ENCODE assay signal across 9 mouse cellular contexts in the genomic region with DNA sequence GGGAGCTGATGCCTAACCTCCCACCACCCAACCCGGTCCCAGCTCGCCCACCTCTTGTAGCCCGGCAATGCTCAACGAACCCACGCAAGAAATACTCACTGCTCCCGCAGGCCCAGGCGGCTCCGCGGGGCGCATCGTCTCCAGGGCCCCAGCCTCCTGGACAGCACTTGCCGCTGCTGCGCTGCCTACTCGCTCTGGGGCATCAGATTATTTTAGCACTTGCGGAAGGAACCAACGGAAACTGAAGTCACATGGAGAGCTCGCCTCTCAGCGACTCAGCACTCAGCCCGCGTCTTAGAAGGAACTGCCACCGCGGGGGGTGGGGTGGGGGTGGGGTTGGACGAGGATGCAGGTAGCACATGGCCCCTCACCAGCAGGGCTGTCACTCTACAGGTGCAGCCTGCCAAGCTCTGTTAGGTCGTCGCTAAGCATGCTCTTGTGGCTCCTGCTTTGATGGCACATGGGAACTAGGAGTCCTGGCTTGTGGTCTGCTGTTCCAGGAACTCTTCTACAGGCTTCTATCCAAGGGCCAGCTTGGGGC. TPM values are rescaled to one million over a fixed set of nuclear protein-coding genes. Genes with fewer than 3 reads are reported as not detected.
DNase-seq lines count a peak whose midpoint lies in the region; ATAC-seq lines count a peak whose summit lies in the region.
"Had no signal": no experiment of that assay in that cellular context is flagged by ENCODE, and none has a peak within 500 bp of the region (broad histone marks: within the 10 kb centered on the region; RNA-seq: fewer than 3 reads in every experiment).

A gene (minus strand): TSS at position 314 of the 541 bp plus-strand sequence.

- H3K4me1 ChIP-seq in limb, embryonic 13.5 days: peaks cover 8% of the 10 kb centered on the region
- H3K4me1 ChIP-seq in midbrain, embryonic 13.5 days (replicated peaks): peaks cover 10% of the 10 kb centered on the region

- peak within 1 kb of the TSS; percentile 49 for H3K4me3 ChIP-seq in limb, embryonic 13.5 days
- H3K4me3 ChIP-seq in midbrain, embryonic 13.5 days (replicated peaks): peak within 1 kb of the TSS; percentile 35

- WGBS in limb, embryonic 13.5 days: 3% methylated on average over 25 of the region's 25 CpGs
- WGBS in midbrain, embryonic 13.5 days: 4% methylated on average over 25 of the region's 25 CpGs

- peak; percentile 54 for DNase-seq in gastrocnemius, postnatal 25 days
- no peak for DNase-seq in gastrocnemius, adult 8-10 months (ENCODE audit: low spot score in 2 of 2)
- peak; percentile 83 for DNase-seq in cerebellum, adult 9-11 months
- DNase-seq in frontal cortex, postnatal 10 days (ENCODE audit: low spot score in 2 of 2): peak; percentile 42 to 44
- DNase-seq in induced T-regulatory cell, adult 2 months (ENCODE audit: low read depth): peak; percentile 92
- DNase-seq in spleen, postnatal 14 days (ENCODE audit: low spot score in 2 of 2): peak; percentile 61 to 64

- no peak within 1 kb of the TSS for H3K27ac ChIP-seq in limb, embryonic 13.5 days
- H3K27ac ChIP-seq in midbrain, embryonic 13.5 days: no peak within 1 kb of the TSS

- H3K9me3 ChIP-seq in limb, embryonic 13.5 days: no peaks in the 10 kb centered on the region
- no peaks in the 10 kb centered on the region for H3K9me3 ChIP-seq in midbrain, embryonic 13.5 days

- peak; percentile 36; the same call in 1 of the 2 replicates for ATAC-seq in limb, embryonic 13.5 days (ENCODE audit: low FRiP score, low read depth)
- no peak for ATAC-seq in midbrain, embryonic 13.5 days
- ATAC-seq: Patski had no signal

- H3K9ac ChIP-seq in limb, embryonic 13.5 days: peak within 1 kb of the TSS; percentile 70
- peak within 1 kb of the TSS; percentile 44; the same call in 1 of the 2 replicates for H3K9ac ChIP-seq in midbrain, embryonic 13.5 days (replicated peaks)

- H3K27me3 ChIP-seq in limb, embryonic 13.5 days: peaks cover 13% of the 10 kb centered on the region
- peaks cover 11% of the 10 kb centered on the region; the same call in 1 of the 2 replicates for H3K27me3 ChIP-seq in midbrain, embryonic 13.5 days

- no peaks in the 10 kb centered on the region for H3K36me3 ChIP-seq in limb, embryonic 13.5 days
- H3K36me3 ChIP-seq in midbrain, embryonic 13.5 days: no peaks in the 10 kb centered on the region

- H3K4me2 ChIP-seq in limb, embryonic 13.5 days (replicated peaks): peak within 1 kb of the TSS; percentile 88
- peak within 1 kb of the TSS; percentile 65 for H3K4me2 ChIP-seq in midbrain, embryonic 13.5 days (replicated peaks)

RNA-seq across cellular contexts. Expression of the gene that starts here (rescaled TPM):
- 1 to 10 TPM; 1.9 to 2.5 TPM for total RNA-seq in gastrocnemius, postnatal 25 days (2021)
- total RNA-seq in gastrocnemius, adult 8-10 months (2022): 1 to 10 TPM in 2 of 4 experiments, under 1 TPM in 2; 0.56 to 1.7 (median 1.2) TPM
- polyA plus RNA-seq in limb, embryonic 13.5 days (2015; fragmentation: Nextera tagmentation; extraction: Ambion mirVana): 12.3 and 14.3 TPM in 2 replicates
- 5.9 and 7.1 TPM in 2 replicates for polyA plus RNA-seq in midbrain, embryonic 13.5 days (2015; fragmentation: Nextera tagmentation; extraction: Ambion mirVana)
- polyA plus RNA-seq: Patski had no signal

Comparison
In these comparisons a context has a peak if more than half of its experiments do, and no peak if none do; other contexts are left out.
1. DNase-seq: peak in gastrocnemius, postnatal 25 days (single experiment), cerebellum, adult 9-11 months (single experiment), frontal cortex, postnatal 10 days (2 of 2), induced T-regulatory cell, adult 2 months (single experiment) and spleen, postnatal 14 days (2 of 2); none in gastrocnemius, adult 8-10 months (0 of 2).